In the genomic region with DNA sequence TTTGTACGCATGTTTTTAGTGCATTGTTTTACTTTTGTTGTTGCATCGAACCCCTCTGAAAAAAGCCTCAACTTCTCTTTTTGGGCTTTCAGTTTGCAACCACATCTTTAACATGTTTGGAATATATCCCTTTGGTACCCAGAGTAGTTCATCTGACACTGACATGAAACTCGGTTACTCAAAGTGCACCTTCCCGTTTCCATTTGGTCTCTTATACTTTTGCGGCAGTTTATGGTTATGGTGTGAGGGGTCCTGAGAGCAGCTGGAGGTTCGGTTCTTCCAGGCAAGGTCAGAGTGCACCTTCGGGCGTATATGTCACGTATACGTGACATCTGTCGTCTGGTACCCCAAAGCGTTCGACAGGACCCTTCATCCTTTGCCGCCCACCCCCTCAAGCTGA, we compare ENCODE assay signal across 8 mouse cellular contexts. TPM values are rescaled to one million over a fixed set of nuclear protein-coding genes. Genes with fewer than 3 reads are reported as not detected.
DNase-seq lines count a peak whose midpoint lies in the region; ATAC-seq lines count a peak whose summit lies in the region.

No protein-coding gene starts in this region.

- peak overlapping the region; percentile 97 for H3K4me2 ChIP-seq in kidney, embryonic 14.5 days (replicated peaks; ENCODE audit: low read depth, low read length)
- peak overlapping the region; percentile 90 for H3K4me2 ChIP-seq in hindbrain, embryonic 16.5 days (ENCODE audit: low read length)
- peak overlapping the region; percentile 75 for H3K4me2 ChIP-seq in midbrain, embryonic 15.5 days

- no peak overlapping the region for H3K27ac ChIP-seq in kidney, embryonic 14.5 days (ENCODE audit: low read depth, low read length)
- no peak overlapping the region for H3K27ac ChIP-seq in hindbrain, embryonic 16.5 days (ENCODE audit: low read depth, low read length)
- H3K27ac ChIP-seq in midbrain, embryonic 15.5 days, result peak overlapping the region; percentile 64; the same call in 1 of the 2 replicates

- H3K4me3 ChIP-seq in kidney, embryonic 14.5 days (ENCODE audit: low read length), result peak overlapping the region; percentile 64
- peak overlapping the region; percentile 71 for H3K4me3 ChIP-seq in hindbrain, embryonic 16.5 days (ENCODE audit: low read length)
- peak overlapping the region; percentile 75 for H3K4me3 ChIP-seq in midbrain, embryonic 15.5 days

- peak overlapping the region; percentile 69; the same call in 1 of the 2 replicates for H3K9ac ChIP-seq in kidney, embryonic 14.5 days (ENCODE audit: low read depth, low read length)
- peak overlapping the region; percentile 94 for H3K9ac ChIP-seq in hindbrain, embryonic 16.5 days (ENCODE audit: low read depth, low read length)
- peak overlapping the region; percentile 67 for H3K9ac ChIP-seq in midbrain, embryonic 15.5 days

- H3K9me3 ChIP-seq in kidney, embryonic 14.5 days (ENCODE audit: control insufficient read depth, low read length), result no peaks in the 10 kb centered on the region
- no peaks in the 10 kb centered on the region for H3K9me3 ChIP-seq in hindbrain, embryonic 16.5 days (ENCODE audit: control insufficient read depth, low read length)
- no peaks in the 10 kb centered on the region for H3K9me3 ChIP-seq in midbrain, embryonic 15.5 days

- peaks cover 68% of the 10 kb centered on the region for H3K27me3 ChIP-seq in kidney, embryonic 14.5 days (ENCODE audit: control insufficient read depth, insufficient read depth, low read length)
- peaks cover 30% of the 10 kb centered on the region for H3K27me3 ChIP-seq in hindbrain, embryonic 16.5 days (replicated peaks; ENCODE audit: control insufficient read depth, insufficient read depth, low read length)
- H3K27me3 ChIP-seq in midbrain, embryonic 15.5 days (replicated peaks), result peaks cover 34% of the 10 kb centered on the region

- H3K4me1 ChIP-seq in kidney, embryonic 14.5 days (ENCODE audit: control insufficient read depth, insufficient read depth, low read length), result peaks cover 10% of the 10 kb centered on the region; the same call in 1 of the 2 replicates
- H3K4me1 ChIP-seq in hindbrain, embryonic 16.5 days (ENCODE audit: control insufficient read depth, insufficient read depth, low read depth, low read length), result peaks cover 9% of the 10 kb centered on the region
- peaks cover 6% of the 10 kb centered on the region for H3K4me1 ChIP-seq in midbrain, embryonic 15.5 days

- 15% methylated on average over 14 of the region's 14 CpGs for WGBS in kidney, embryonic 14.5 days
- WGBS in hindbrain, embryonic 16.5 days, result 18% methylated on average over 14 of the region's 14 CpGs
- 15% methylated on average over 14 of the region's 14 CpGs for WGBS in midbrain, embryonic 15.5 days

- ATAC-seq in kidney, embryonic 14.5 days (ENCODE audit: low FRiP score, low TSS enrichment), result no peak
- peak; percentile 27; the same call in 1 of the 2 replicates for ATAC-seq in common myeloid progenitor, adult 5-6 weeks (replicated peaks; ENCODE audit: low read depth, poor library complexity, severe bottlenecking)
- 0 out of 2 replicates have a peak, but pooled peaks have one; percentile 3 for ATAC-seq in hindbrain, embryonic 16.5 days
- no peak for ATAC-seq in midbrain, embryonic 15.5 days (replicated peaks)

- DNase-seq in kidney, adult 11 months, result no peak
- DNase-seq in retina, embryonic 14.5 days (ENCODE audit: low spot score), result no peak
- no peak for DNase-seq in left cerebral cortex, adult 11 months (ENCODE audit: low spot score)
- no peak for DNase-seq in cerebellum, postnatal 10 days

- H3K36me3 ChIP-seq in kidney, embryonic 14.5 days (ENCODE audit: control insufficient read depth, insufficient read depth, low read length), result no peaks in the 10 kb centered on the region
- no peaks in the 10 kb centered on the region for H3K36me3 ChIP-seq in hindbrain, embryonic 16.5 days (ENCODE audit: control insufficient read depth, insufficient read depth, low read length)
- no peaks in the 10 kb centered on the region for H3K36me3 ChIP-seq in midbrain, embryonic 15.5 days (replicated peaks)

RNA-seq across cellular contexts. Expression of a gene that starts 0.3 kb away (rescaled TPM):
- polyA plus RNA-seq in kidney, embryonic 14.5 days (2014; fragmentation: Nextera tagmentation; extraction: Ambion mirVana), result 2.5 and 2.6 TPM in 2 replicates
- total RNA-seq in common myeloid progenitor, adult 5-6 weeks (2017), result 2.4 and 9.3 TPM in 2 replicates
- 4.0 and 4.2 TPM in 2 replicates for polyA plus RNA-seq in hindbrain, embryonic 16.5 days (2015; fragmentation: Nextera tagmentation; extraction: Ambion mirVana)
- 4.0 and 4.6 TPM in 2 replicates for polyA plus RNA-seq in midbrain, embryonic 15.5 days (2015; fragmentation: Nextera tagmentation; extraction: Ambion mirVana)

RNA-seq across cellular contexts. Expression of a gene that starts 10.5 kb away (rescaled TPM):
- 225 and 241 TPM in 2 replicates for polyA plus RNA-seq in kidney, embryonic 14.5 days (2014; fragmentation: Nextera tagmentation; extraction: Ambion mirVana)
- total RNA-seq in common myeloid progenitor, adult 5-6 weeks (2017), result 36.4 and 48.0 TPM in 2 replicates
- polyA plus RNA-seq in hindbrain, embryonic 16.5 days (2015; fragmentation: Nextera tagmentation; extraction: Ambion mirVana), result 188 and 195 TPM in 2 replicates
- 172 and 179 TPM in 2 replicates for polyA plus RNA-seq in midbrain, embryonic 15.5 days (2015; fragmentation: Nextera tagmentation; extraction: Ambion mirVana)

RNA-seq across cellular contexts. Expression of a gene that starts 17.3 kb away (rescaled TPM):
- polyA plus RNA-seq in kidney, embryonic 14.5 days (2014; fragmentation: Nextera tagmentation; extraction: Ambion mirVana), result 107 and 146 TPM in 2 replicates
- total RNA-seq in common myeloid progenitor, adult 5-6 weeks (2017), result 70.1 and 78.8 TPM in 2 replicates
- 22.9 and 23.2 TPM in 2 replicates for polyA plus RNA-seq in hindbrain, embryonic 16.5 days (2015; fragmentation: Nextera tagmentation; extraction: Ambion mirVana)
- 24.7 and 25.1 TPM in 2 replicates for polyA plus RNA-seq in midbrain, embryonic 15.5 days (2015; fragmentation: Nextera tagmentation; extraction: Ambion mirVana)

RNA-seq across cellular contexts. Expression of a gene that starts 22.6 kb away (rescaled TPM):
- polyA plus RNA-seq in kidney, embryonic 14.5 days (2014; fragmentation: Nextera tagmentation; extraction: Ambion mirVana), result 24.6 and 35.1 TPM in 2 replicates
- total RNA-seq in common myeloid progenitor, adult 5-6 weeks (2017), result 11.8 and 16.0 TPM in 2 replicates
- 45.6 and 45.7 TPM in 2 replicates for polyA plus RNA-seq in hindbrain, embryonic 16.5 days (2015; fragmentation: Nextera tagmentation; extraction: Ambion mirVana)
- 34.2 and 36.3 TPM in 2 replicates for polyA plus RNA-seq in midbrain, embryonic 15.5 days (2015; fragmentation: Nextera tagmentation; extraction: Ambion mirVana)

RNA-seq across cellular contexts. Expression of a gene that starts 25.7 kb away (rescaled TPM):
- polyA plus RNA-seq in kidney, embryonic 14.5 days (2014; fragmentation: Nextera tagmentation; extraction: Ambion mirVana), result 8.9 and 10.2 TPM in 2 replicates
- total RNA-seq in common myeloid progenitor, adult 5-6 weeks (2017), result 145 and 188 TPM in 2 replicates
- 6.2 and 7.1 TPM in 2 replicates for polyA plus RNA-seq in hindbrain, embryonic 16.5 days (2015; fragmentation: Nextera tagmentation; extraction: Ambion mirVana)
- polyA plus RNA-seq in midbrain, embryonic 15.5 days (2015; fragmentation: Nextera tagmentation; extraction: Ambion mirVana), result 23.5 and 27.8 TPM in 2 replicates

Comparison
In these comparisons a context has a peak if more than half of its experiments do, and no peak if none do; other contexts are left out.
1. ATAC-seq: peak in common myeloid progenitor, adult 5-6 weeks (single experiment) and hindbrain, embryonic 16.5 days (single experiment); none in kidney, embryonic 14.5 days (single experiment) and midbrain, embryonic 15.5 days (single experiment).
2. Peak in every context shown above with its lines, with median percentiles within 50 percentile points of each other: H3K4me2 ChIP-seq, H3K4me3 ChIP-seq and H3K9ac ChIP-seq.